Mouse (Mus musculus) midbrain, embryonic 16.5 days (tissue): Measurements from ENCODE around the gene Bud13. TPM values are rescaled to one million over a fixed set of nuclear protein-coding genes. Genes with fewer than 3 reads are reported as not detected.

Source experiments
- ATAC-seq: fragments of 200-750 bp; cut with Nextera tagmentation; 2 replicates; pipeline ENCODE4 v1.8.0; 2017; ENCODE audit warnings: moderate TSS enrichment
- H3K27ac ChIP-seq: fragments of 300-500 bp; sonication (generic); 2 replicates; pipeline ENCODE4 v1.5.1; 2014; ENCODE audit warnings: mild to moderate bottlenecking, low read length, mixed read lengths
- H3K27me3 ChIP-seq: fragments of 300-500 bp; sonication (generic); 2 replicates; pipeline ENCODE4 v1.6.1; 2014; ENCODE audit warnings: low read depth, low read length, mixed read lengths; ENCODE audit not compliant: control insufficient read depth, insufficient read depth
- H3K36me3 ChIP-seq: fragments of 300-500 bp; sonication (generic); 2 replicates; pipeline ENCODE4 v1.6.1; 2014; ENCODE audit warnings: mild to moderate bottlenecking, low read length, moderate library complexity, mixed read lengths; ENCODE audit not compliant: control insufficient read depth, insufficient read depth
- H3K4me1 ChIP-seq: fragments of 300-500 bp; sonication (generic); 2 replicates; pipeline ENCODE4 v1.6.1; 2014; ENCODE audit warnings: mild to moderate bottlenecking, low read length, mixed read lengths; ENCODE audit not compliant: control insufficient read depth, insufficient read depth
- H3K4me2 ChIP-seq: fragments of 300-500 bp; sonication (generic); 2 replicates; pipeline ENCODE4 v1.6.1; 2014; ENCODE audit warnings: mild to moderate bottlenecking, low read length, mixed read lengths
- H3K4me3 ChIP-seq: fragments of 300-500 bp; sonication (generic); 2 replicates; pipeline ENCODE4 v1.5.1; 2014; ENCODE audit warnings: low read depth, mild to moderate bottlenecking, low read length, moderate library complexity, mixed read lengths
- H3K9ac ChIP-seq: fragments of 300-500 bp; sonication (generic); 2 replicates; pipeline ENCODE4 v1.6.1; 2014; ENCODE audit warnings: low read depth, low read length, mixed read lengths
- H3K9me3 ChIP-seq: fragments of 300-500 bp; sonication (generic); replicated peaks from 2 replicates; pipeline ENCODE4 v1.6.1; 2014; ENCODE audit warnings: mild to moderate bottlenecking, low read length, mixed read lengths; ENCODE audit not compliant: control insufficient read depth, poor library complexity, severe bottlenecking
- WGBS: fragments of 180-500 bp; shearing (Covaris S2); extraction: QIAGEN DNeasy Blood & Tissue Kit; methylation state at CpG from one replicate; pipeline ENCODE4 v1.1.7; 2014; 5-methylcytosine and 5-hydroxymethylcytosine counted together
- polyA plus RNA-seq: library from polyadenylated mRNA; unstranded; fragments of >200 nt; fragmentation: Nextera tagmentation; extraction: Ambion mirVana; gene quantifications from 2 replicates; pipeline ENCODE4 v1.2.1, GENCODE M21; 2015

The Bud13 gene
- polyA plus RNA-seq, 1 experiment from 2014 or later, result 17.3 TPM

GRCm38 (mm10) chr9:46272070-46272469 is 10.7 kb upstream of the Bud13 start:
- Histone ChIP-seq H3K4me1 (peaks cover 6% of the 10 kb centered on the region), H3K27ac (no peak overlapping the region), H3K4me2 (no peak overlapping the region), H3K9ac (no peak overlapping the region), H3K9me3 (no peaks in the 10 kb centered on the region), H3K36me3 (peaks cover 16% of the 10 kb centered on the region), H3K4me3 (no peak overlapping the region), H3K27me3 (peaks cover 19% of the 10 kb centered on the region)
- ATAC-seq, result no peak
- 86% methylated on average over 9 of the region's 9 CpGs for WGBS

GRCm38 (mm10) chr9:46272677-46273454 is 9.9 kb upstream of the Bud13 start, which contains the start of gene Zpr1:
Gene Zpr1 (plus strand): TSS chr9:46273064.
- 5% methylated on average over 42 of the region's 45 CpGs for WGBS
- H3K9me3 ChIP-seq, result no peaks in the 10 kb centered on the region
- H3K4me1 ChIP-seq, result peaks cover 6% of the 10 kb centered on the region
- H3K9ac ChIP-seq, result peak within 1 kb of the TSS; percentile 74
- H3K36me3 ChIP-seq, result peaks cover 23% of the 10 kb centered on the region
- H3K27me3 ChIP-seq, result peaks cover 15% of the 10 kb centered on the region
- ATAC-seq, result peak; percentile 97
- peak within 1 kb of the TSS; percentile 72 for H3K4me3 ChIP-seq
- H3K27ac ChIP-seq, result peak within 1 kb of the TSS; percentile 59
- peak within 1 kb of the TSS; percentile 80 for H3K4me2 ChIP-seq

- Histone ChIP-seq H3K4me3 (no peak overlapping the region), H3K9ac (no peak overlapping the region), H3K27me3 (peaks cover 10% of the 10 kb centered on the region), H3K9me3 (no peaks in the 10 kb centered on the region), H3K27ac (no peak overlapping the region), H3K4me2 (no peak overlapping the region), H3K36me3 (peaks cover 32% of the 10 kb centered on the region), H3K4me1 (peaks cover 6% of the 10 kb centered on the region)
- no peak for ATAC-seq
- WGBS, result 94% methylated on average over 9 of the region's 9 CpGs
Measured at GRCm38 (mm10) chr9:46274494-46274893, 8.3 kb upstream of the Bud13 start.

DNA sequence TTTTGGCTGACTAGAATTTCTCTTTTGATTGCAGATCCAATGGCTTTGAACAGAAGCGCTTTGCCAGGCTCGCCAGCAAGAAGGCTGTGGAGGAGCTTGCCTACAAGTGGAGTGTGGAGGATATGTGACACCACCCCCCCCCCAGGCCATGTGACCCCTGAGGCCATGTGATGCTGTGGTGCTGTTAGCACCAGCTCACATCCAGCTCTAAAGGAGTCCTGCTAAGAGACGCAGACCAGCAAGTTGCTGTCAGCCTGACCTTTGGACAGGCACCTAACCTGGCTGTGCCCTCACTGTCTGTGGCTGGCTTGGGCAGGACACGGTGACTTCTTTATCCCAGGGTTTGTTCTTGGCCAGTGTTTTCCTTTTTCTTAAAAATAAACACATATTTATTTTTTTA is 15.6 kb downstream of the Bud13 start:
- Histone ChIP-seq H3K4me3 (no peak overlapping the region), H3K4me1 (no peaks in the 10 kb centered on the region), H3K9ac (no peak overlapping the region), H3K4me2 (no peak overlapping the region), H3K27ac (no peak overlapping the region), H3K9me3 (no peaks in the 10 kb centered on the region), H3K36me3 (peaks cover 25% of the 10 kb centered on the region), H3K27me3 (no peaks in the 10 kb centered on the region)
- WGBS, result 97% methylated on average over 4 of the region's 4 CpGs
- ATAC-seq, result no peak

DNA sequence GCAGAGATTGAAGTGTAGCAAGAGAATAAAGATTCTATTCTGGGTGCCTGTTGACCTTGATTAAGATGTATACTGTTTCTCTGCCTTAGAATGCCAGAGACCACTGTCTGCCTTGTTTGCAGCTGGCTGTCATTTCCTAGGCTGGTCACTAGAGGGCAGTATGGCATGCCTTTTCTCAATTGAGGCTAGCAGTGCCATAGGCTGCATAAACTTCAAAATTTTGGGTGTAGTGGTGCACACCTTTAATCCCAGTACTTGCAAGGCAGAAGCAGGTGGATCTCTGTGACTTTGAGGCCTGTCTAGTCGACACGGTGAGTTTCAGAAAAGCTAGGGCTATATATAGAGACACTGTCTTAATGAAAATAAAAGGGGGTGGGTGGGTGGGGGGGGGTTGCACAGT is 19.3 kb downstream of the Bud13 start:
- Histone ChIP-seq H3K27ac (no peak overlapping the region), H3K4me1 (no peaks in the 10 kb centered on the region), H3K4me2 (no peak overlapping the region), H3K9ac (no peak overlapping the region), H3K36me3 (peaks cover 17% of the 10 kb centered on the region), H3K9me3 (no peaks in the 10 kb centered on the region), H3K27me3 (no peaks in the 10 kb centered on the region), H3K4me3 (no peak overlapping the region)
- 0% methylated on average over 2 of the region's 2 CpGs for WGBS
- no peak for ATAC-seq

DNA sequence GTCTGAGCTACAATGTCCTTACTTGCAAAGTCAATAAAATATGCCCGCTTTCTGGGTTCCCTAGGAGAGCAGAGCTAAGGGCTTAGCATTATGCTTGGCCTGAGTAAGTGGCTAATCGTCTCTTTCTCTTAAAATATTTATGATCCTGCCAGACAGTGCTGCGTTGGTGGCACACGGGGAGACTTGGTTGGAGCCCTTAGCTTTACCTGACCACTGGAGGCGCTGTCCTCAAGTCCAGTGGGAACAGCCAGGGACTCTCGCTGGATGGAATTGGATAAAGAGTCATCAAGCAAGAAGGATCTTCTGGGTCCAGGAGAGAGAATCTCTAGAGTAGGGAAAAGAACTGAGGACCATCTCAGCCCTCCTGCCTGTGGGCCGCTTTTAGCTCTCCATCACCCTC is 26.3 kb downstream of the Bud13 start:
- Histone ChIP-seq H3K4me3 (no peak overlapping the region), H3K27me3 (no peaks in the 10 kb centered on the region), H3K9me3 (no peaks in the 10 kb centered on the region), H3K4me2 (no peak overlapping the region), H3K27ac (no peak overlapping the region), H3K4me1 (no peaks in the 10 kb centered on the region), H3K36me3 (no peaks in the 10 kb centered on the region), H3K9ac (no peak overlapping the region)
- WGBS, result 9% methylated on average over 7 of the region's 7 CpGs
- no peak for ATAC-seq

DNA sequence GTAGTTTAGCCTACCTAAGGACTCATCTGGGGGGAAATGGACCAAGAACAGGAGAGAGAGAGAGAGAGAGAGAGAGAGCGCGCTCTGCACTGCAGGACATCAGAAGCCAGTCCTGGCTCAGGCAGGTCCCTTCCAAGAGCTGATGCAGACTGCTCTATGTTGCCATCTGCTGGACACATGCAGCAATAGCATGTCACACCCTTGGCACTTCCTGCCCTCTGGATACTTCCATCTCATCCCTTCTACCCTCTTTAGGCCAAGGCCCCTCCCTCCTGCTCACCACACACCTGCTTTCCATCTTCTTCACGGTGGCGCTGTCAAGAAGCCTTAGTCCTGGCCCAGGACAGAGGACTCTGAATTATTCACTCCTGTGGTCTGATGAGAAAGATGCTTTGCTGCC is 31.7 kb downstream of the Bud13 start:
- 0 out of 2 replicates have a peak, but pooled peaks have one; percentile 27 for ATAC-seq
- Histone ChIP-seq H3K4me1 (peaks cover 16% of the 10 kb centered on the region), H3K36me3 (no peaks in the 10 kb centered on the region), H3K27ac (no peak overlapping the region), H3K9ac (no peak overlapping the region), H3K27me3 (no peaks in the 10 kb centered on the region), H3K9me3 (no peaks in the 10 kb centered on the region), H3K4me2 (no peak overlapping the region), H3K4me3 (no peak overlapping the region)
- 1% methylated on average over 4 of the region's 4 CpGs for WGBS

DNA sequence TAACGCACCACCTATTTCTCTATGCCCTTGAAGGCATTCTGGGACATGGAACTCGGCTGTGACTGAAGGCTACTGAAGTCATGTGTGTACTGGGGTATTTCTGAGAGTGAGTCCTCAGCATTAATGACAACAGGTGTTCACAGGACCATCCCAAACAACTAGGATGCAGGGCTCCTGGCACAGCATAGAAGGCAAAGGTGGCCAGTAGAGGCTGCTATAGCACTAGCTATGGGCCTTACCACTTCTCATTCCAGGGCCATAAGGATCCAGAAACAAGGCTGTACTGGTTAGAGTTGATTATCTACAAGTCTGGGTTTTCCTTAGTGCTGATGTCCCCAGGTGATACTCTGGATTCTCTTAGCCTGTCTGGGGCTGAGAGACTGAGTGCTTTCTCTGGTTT is 32.1 kb downstream of the Bud13 start:
- Histone ChIP-seq H3K4me1 (peaks cover 16% of the 10 kb centered on the region), H3K27ac (no peak overlapping the region), H3K4me3 (no peak overlapping the region), H3K4me2 (no peak overlapping the region), H3K36me3 (no peaks in the 10 kb centered on the region), H3K9me3 (no peaks in the 10 kb centered on the region), H3K27me3 (no peaks in the 10 kb centered on the region), H3K9ac (no peak overlapping the region)
- WGBS, result 50% methylated on average over 2 of the region's 2 CpGs
- ATAC-seq, result peak; percentile 34; the same call in 1 of the 2 replicates

- no peak overlapping the region for H3K4me3 ChIP-seq
- H3K4me2 ChIP-seq, result peak overlapping the region; percentile 4; the same call in 1 of the 2 replicates
- H3K9ac ChIP-seq, result no peak overlapping the region
- H3K27me3 ChIP-seq, result no peaks in the 10 kb centered on the region
- peak overlapping the region; percentile 44 for H3K27ac ChIP-seq
- H3K4me1 ChIP-seq, result peaks cover 16% of the 10 kb centered on the region
- peak; percentile 83; the same call in 1 of the 2 replicates for ATAC-seq
- no peaks in the 10 kb centered on the region for H3K36me3 ChIP-seq
- 17% methylated on average over 11 of the region's 11 CpGs for WGBS
- no peaks in the 10 kb centered on the region for H3K9me3 ChIP-seq
Measured at GRCm38 (mm10) chr9:46315807-46316365, 33.1 kb downstream of the Bud13 start.
